Mouse (Mus musculus): Measurements from ENCODE around the gene Hint3.

The Hint3 gene

GRCm38 (mm10) chr10:30600094-30600534, 29.3 kb downstream of the Hint3 start:
- no peak for DNase-seq (ENCODE audit: low read depth, low spot score)

GRCm38 (mm10) chr10:30587037-30587436, 42.4 kb downstream of the Hint3 start:
- DNase-seq (ENCODE audit: low read depth, low spot score): peak; percentile 14

- no peak for DNase-seq (ENCODE audit: low read depth, low spot score)
Observed at GRCm38 (mm10) chr10:30585691-30586090, 43.7 kb downstream of the Hint3 start.

GRCm38 (mm10) chr10:30577670-30578280, 51.7 kb downstream of the Hint3 start:
- no peak for DNase-seq (ENCODE audit: low read depth, low spot score)

DNA sequence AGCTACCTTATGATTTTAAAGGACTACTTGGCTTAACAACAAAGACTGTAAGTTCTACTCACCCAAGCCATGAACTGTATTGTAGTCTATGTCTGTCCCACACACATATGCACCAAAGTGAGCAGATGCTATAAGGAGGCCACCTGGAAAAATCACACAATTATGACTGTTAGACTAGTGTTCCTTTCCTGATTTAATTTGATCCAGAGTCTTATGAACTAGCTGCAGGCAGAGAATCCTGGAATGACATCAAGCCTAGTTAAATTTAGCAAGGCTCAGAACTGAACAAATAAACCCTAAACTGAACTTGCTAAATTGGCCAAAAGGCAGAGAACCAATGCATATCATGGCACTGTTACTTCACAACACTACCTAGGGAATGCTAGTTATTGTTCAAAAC, 63.1 kb downstream of the Hint3 start:
- DNase-seq (ENCODE audit: low read depth, low spot score): no peak

DNA sequence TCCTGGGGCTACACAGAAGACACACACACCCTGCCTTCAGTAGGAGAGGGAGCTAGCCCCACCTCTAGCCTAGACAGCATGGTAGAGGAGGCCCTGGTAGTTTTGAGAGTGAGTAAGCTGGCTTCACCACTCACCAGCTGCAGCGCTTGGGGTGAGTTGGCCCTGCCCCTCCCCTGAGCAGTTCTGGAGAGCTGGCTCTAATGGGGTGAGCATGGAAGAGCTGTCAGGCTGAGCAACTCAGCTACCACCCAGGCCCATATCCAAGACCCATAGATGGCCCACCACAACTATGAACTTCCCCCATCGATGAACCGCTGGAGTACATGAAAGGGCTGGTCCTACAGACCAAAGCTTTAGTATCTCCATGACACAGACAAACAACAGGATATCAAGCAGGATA, 64.8 kb downstream of the Hint3 start:
- no peak for DNase-seq (ENCODE audit: low read depth, low spot score)
